Mouse (Mus musculus) liver, adult 2 months (tissue): ENCODE data around the gene Oprm1. TPM values are rescaled to one million over a fixed set of nuclear protein-coding genes. Genes with fewer than 3 reads are reported as not detected.

Experiments
- DNase-seq: peaks from one replicate; pipeline ENCODE4 v3.0.0-alpha.2; 2011; ENCODE audit warnings: low read depth, low spot score; ENCODE audit errors: extremely low read depth
- H3K27ac ChIP-seq: fragments of 200-500 bp; replicated peaks from 2 replicates; pipeline ENCODE4 v1.5.1; 2012; ENCODE audit warnings: low read depth, mild to moderate bottlenecking, control low read depth, inconsistent platforms, low read length; ENCODE audit not compliant: insufficient read depth
- H3K27me3 ChIP-seq: fragments of 200-500 bp; 2 replicates; pipeline ENCODE4 v1.6.1; 2012; ENCODE audit warnings: mild to moderate bottlenecking, moderate library complexity, low read length, inconsistent platforms; ENCODE audit not compliant: control insufficient read depth, insufficient read depth
- H3K36me3 ChIP-seq: fragments of 200-500 bp; 2 replicates; pipeline ENCODE4 v1.6.1; 2012; ENCODE audit warnings: low read length, inconsistent platforms; ENCODE audit not compliant: control insufficient read depth, insufficient read depth
- H3K4me1 ChIP-seq: fragments of 200-500 bp; 2 replicates; pipeline ENCODE4 v1.6.1; 2011; ENCODE audit warnings: low read length; ENCODE audit not compliant: control insufficient read depth, insufficient read depth
- H3K4me3 ChIP-seq: fragments of 200-500 bp; 2 replicates; pipeline ENCODE4 v1.5.1; 2011; ENCODE audit warnings: low read depth, mild to moderate bottlenecking, control low read depth, low read length, moderate library complexity; ENCODE audit not compliant: insufficient read depth
- H3K79me2 ChIP-seq: fragments of 200-500 bp; 2 replicates; pipeline ENCODE4 v1.6.1; 2012; ENCODE audit warnings: inconsistent platforms, mild to moderate bottlenecking, low read length, moderate library complexity; ENCODE audit not compliant: control insufficient read depth, insufficient read depth
- H3K9ac ChIP-seq: fragments of 200-500 bp; 2 replicates; pipeline ENCODE4 v1.6.1; 2012; ENCODE audit warnings: low read depth, mild to moderate bottlenecking, control low read depth, inconsistent platforms, low read length
- CTCF ChIP-seq: fragments of 200-500 bp; IDR thresholded peaks from 2 replicates; pipeline ENCODE4 v1.5.1; 2011; ENCODE audit warnings: low read depth, low read length, control low read depth
- POLR2A ChIP-seq: fragments of 200-500 bp; IDR thresholded peaks from 2 replicates; pipeline ENCODE4 v1.6.1; 2011; ENCODE audit warnings: low read length, control low read depth; ENCODE audit not compliant: insufficient read depth; ENCODE audit errors: extremely low read depth
- WGBS: fragments of 180-500 bp; shearing (Covaris S2); methylation state at CpG from one replicate; pipeline ENCODE4 v1.1.7; 2018; 5-methylcytosine and 5-hydroxymethylcytosine counted together
- polyA plus RNA-seq: library from polyadenylated mRNA; depleted of rRNA; stranded (reverse); fragments of >200 nt; gene quantifications from 2 replicates; pipeline ENCODE4 v1.2.3, GENCODE M21; 2012; rRNA removed
- total RNA-seq: library from RNA; depleted of rRNA; stranded (reverse); fragments of >200 nt; gene quantifications from 2 replicates; pipeline ENCODE4 v1.2.3, GENCODE M21; 2014; rRNA removed

Gene Oprm1
- total and polyA plus RNA-seq, 2 experiments: not detected

DNA sequence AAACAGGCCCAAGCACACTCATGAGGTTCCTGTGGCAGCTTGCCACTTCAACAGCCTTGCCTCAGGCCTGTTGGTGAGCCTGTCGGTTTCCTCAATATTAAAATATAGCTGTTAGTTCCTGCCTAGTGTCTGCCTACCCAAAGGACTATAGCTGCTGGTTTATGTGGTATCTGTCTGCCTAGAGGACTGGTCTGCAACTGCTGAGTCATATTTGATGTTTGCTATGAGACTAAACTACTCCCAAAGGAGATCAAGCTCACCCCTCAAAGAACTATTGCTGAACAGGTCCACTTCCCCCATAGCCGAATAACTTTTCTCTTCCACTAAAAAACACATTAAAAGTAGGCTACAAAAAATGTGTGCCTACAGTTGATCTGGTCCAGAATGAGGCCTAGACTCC lies 315.9 kb downstream of the Oprm1 start:
- no peak overlapping the region for H3K4me3 ChIP-seq
- H3K27ac ChIP-seq: no peak overlapping the region
- no peaks in the 10 kb centered on the region for H3K36me3 ChIP-seq
- no peaks in the 10 kb centered on the region for H3K79me2 ChIP-seq
- no peak for DNase-seq
- 87% methylated on average over 2 of the region's 2 CpGs for WGBS
- TF ChIP-seq POLR2A (no peak), CTCF (no peak)
- H3K27me3 ChIP-seq: no peaks in the 10 kb centered on the region
- no peak overlapping the region for H3K9ac ChIP-seq
- H3K4me1 ChIP-seq: no peaks in the 10 kb centered on the region

DNA sequence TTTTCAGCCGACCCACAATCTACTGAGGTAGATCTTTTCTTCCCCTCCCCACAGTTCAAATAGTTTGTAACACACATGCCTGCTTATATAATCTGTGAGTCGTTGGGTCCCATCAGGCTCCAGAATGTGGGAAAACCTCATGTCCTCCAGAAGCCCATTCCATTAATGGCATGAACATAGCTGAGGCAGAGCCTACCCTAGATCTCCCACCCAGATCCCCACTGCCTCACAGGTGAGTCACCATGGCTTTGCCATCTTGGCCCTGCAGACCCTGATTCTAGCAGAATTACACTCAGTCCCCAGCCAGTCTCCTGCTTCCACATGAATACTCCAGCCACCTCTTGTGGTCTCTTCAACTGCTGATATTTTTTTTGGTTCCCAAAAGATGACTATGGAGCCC lies 317.4 kb downstream of the Oprm1 start:
- Histone ChIP-seq H3K79me2 (no peaks in the 10 kb centered on the region), H3K36me3 (no peaks in the 10 kb centered on the region), H3K4me3 (no peak overlapping the region), H3K9ac (no peak overlapping the region), H3K4me1 (no peaks in the 10 kb centered on the region), H3K27ac (no peak overlapping the region), H3K27me3 (no peaks in the 10 kb centered on the region)
- TF ChIP-seq CTCF (no peak), POLR2A (no peak)
- no peak for DNase-seq
- 94% methylated on average over 2 of the region's 2 CpGs for whole genome bisulfite sequencing

DNA sequence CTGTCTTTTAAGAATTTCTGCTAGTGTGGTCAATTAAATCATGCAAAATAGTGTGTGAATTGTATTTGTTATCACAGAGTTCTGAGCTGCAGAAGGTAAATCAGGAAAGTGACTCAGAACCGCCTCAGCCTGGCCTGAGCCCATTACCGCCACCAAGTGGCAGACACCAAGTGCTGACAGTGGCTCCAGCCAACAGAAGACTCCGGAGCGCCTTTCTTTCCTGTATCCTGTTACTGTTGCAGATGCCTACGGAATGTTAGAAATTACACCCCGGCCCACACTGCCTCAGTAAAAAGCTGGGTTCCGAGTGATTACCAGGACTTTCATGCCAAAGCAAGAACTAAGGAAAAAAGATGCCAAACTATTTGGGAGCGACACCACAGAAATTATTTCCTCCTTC lies 317.9 kb downstream of the Oprm1 start:
- H3K4me1 ChIP-seq: no peaks in the 10 kb centered on the region
- H3K27me3 ChIP-seq: no peaks in the 10 kb centered on the region
- DNase-seq: peak; percentile 23
- H3K4me3 ChIP-seq: no peak overlapping the region
- no peak overlapping the region for H3K9ac ChIP-seq
- TF ChIP-seq CTCF: peak; percentile 92
- TF ChIP-seq POLR2A: no peak
- WGBS: 18% methylated on average over 8 of the region's 8 CpGs
- H3K79me2 ChIP-seq: no peaks in the 10 kb centered on the region
- no peak overlapping the region for H3K27ac ChIP-seq
- H3K36me3 ChIP-seq: no peaks in the 10 kb centered on the region

DNA sequence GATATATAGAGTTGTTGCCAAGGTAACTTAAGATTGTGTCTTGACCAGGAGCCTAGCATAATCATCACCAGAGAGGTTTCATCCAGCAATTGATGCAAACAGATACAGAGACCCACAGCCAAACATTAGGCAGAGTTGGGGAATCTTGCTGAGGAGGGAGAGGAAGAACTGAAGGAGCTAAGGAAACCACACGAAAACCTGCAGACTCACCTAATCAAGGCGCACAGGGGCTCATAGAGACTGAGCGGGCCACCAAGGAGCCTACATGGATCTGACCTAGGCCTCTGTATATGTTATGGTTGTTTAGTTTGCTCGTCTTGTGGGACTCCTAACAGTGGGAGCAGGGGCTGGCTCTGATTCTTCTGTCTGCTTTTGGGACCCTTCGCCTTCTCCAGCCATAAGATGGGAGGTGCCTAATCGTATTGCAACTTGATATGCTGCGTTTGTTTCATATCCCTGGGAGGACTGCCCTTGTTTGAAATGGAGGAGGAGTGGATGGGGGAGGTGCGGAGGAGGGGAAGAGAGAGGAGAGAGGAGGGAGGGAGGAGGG lies 318.4 kb downstream of the Oprm1 start:
- TF ChIP-seq CTCF: no peak
- no peak for TF ChIP-seq POLR2A
- H3K27me3 ChIP-seq: no peaks in the 10 kb centered on the region
- H3K27ac ChIP-seq: no peak overlapping the region
- H3K79me2 ChIP-seq: no peaks in the 10 kb centered on the region
- no peak overlapping the region for H3K4me3 ChIP-seq
- no peak overlapping the region for H3K9ac ChIP-seq
- H3K4me1 ChIP-seq: no peaks in the 10 kb centered on the region
- no peak for DNase-seq
- WGBS: 65% methylated on average over 7 of the region's 8 CpGs
- no peaks in the 10 kb centered on the region for H3K36me3 ChIP-seq

DNA sequence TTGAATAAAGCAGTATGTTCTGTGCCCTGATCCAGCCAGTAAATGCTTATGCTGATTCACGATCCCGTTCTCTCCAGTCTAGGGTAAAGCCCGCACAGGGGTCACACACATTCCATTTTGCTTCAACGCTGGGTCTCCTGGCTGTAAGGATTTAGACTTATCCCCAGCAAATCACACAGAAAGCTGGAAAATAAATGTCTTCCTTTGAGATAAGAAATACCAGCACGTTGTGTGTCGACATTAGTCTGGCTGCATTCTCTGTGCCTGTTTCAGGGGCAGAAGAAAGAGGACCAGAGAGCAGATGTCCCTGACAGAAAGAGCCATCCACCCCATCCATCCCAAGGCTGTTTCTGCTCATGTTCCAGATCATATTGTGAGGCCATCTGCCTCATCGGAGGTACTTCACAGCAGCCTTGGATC lies 319.1 kb downstream of the Oprm1 start:
- TF ChIP-seq CTCF: no peak
- no peak for TF ChIP-seq POLR2A
- Histone ChIP-seq H3K4me3 (no peak overlapping the region), H3K9ac (no peak overlapping the region), H3K36me3 (no peaks in the 10 kb centered on the region), H3K4me1 (no peaks in the 10 kb centered on the region), H3K79me2 (no peaks in the 10 kb centered on the region), H3K27me3 (no peaks in the 10 kb centered on the region), H3K27ac (no peak overlapping the region)
- WGBS: 78% methylated on average over 7 of the region's 7 CpGs
- no peak for DNase-seq

DNA sequence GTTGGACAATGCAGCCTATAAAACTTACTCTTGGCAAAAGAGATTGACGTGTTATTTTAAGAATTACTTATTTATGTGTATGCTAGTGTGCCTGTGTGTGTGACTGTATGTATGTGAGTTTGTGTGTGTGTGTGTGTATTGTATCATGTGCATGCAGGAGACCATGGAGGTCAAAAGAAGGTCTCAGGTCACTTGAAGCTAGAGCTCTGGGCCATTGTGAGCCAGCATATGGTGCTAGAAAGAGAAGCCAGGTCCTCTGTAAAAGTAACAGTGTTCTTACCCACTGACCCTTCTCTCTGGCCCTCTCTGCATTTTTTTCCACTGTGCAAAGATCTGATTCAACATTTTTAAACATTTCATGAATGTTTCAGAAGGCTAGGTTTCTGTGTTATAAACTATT lies 319.7 kb downstream of the Oprm1 start:
- Histone ChIP-seq H3K79me2 (no peaks in the 10 kb centered on the region), H3K27me3 (no peaks in the 10 kb centered on the region)

More for the DNA sequence above, 319.7 kb downstream of the Oprm1 start:
- WGBS: 89% methylated on average over 1 of the region's 1 CpGs
- Histone ChIP-seq H3K4me1 (no peaks in the 10 kb centered on the region), H3K36me3 (no peaks in the 10 kb centered on the region), H3K4me3 (no peak overlapping the region), H3K27ac (no peak overlapping the region), H3K9ac (no peak overlapping the region)
- TF ChIP-seq POLR2A (no peak), CTCF (no peak)
- DNase-seq: no peak

Other genes with a start within 250 kb of the Oprm1 start
- not detected in 2 replicates for gene Gm10945, start 3.3 kb downstream of the Oprm1 start, total RNA-seq
- not detected in 2 replicates for gene Gm10945, start 3.3 kb downstream of the Oprm1 start, polyA plus RNA-seq